Mouse (Mus musculus): ENCODE results near the gene Cyp26b1. TPM values are rescaled to one million over a fixed set of nuclear protein-coding genes. Genes with fewer than 3 reads are reported as not detected.

Gene Cyp26b1
- polyA plus RNA-seq, 1 experiment = 14.5 TPM

GRCm38 (mm10) chr6:84585686-84586300 is 7.9 kb downstream of the Cyp26b1 start:
- DNase-seq = no peak
- 1% methylated on average over 37 of the region's 37 CpGs for WGBS
- no peak overlapping the region for H3K27ac ChIP-seq (ENCODE audit: insufficient read depth, low read length)
- peaks cover 16% of the 10 kb centered on the region; the same call in 1 of the 2 replicates for H3K27me3 ChIP-seq (ENCODE audit: control insufficient read depth, insufficient read depth, low read length)
- H3K4me1 ChIP-seq (ENCODE audit: control insufficient read depth, insufficient read depth, low read length) = peaks cover 3% of the 10 kb centered on the region; the same call in 1 of the 2 replicates
- TF ChIP-seq CTCF (IDR thresholded peaks at IDR 0.05; ENCODE audit: borderline replicate concordance, insufficient read depth, low read depth, low read length) (no peak), POLR2A (IDR thresholded peaks at IDR 0.05; ENCODE audit: borderline replicate concordance, insufficient read depth, low read length) (no peak)
- no peak overlapping the region for H3K4me3 ChIP-seq (replicated peaks; ENCODE audit: insufficient read depth, low read depth, low read length)

GRCm38 (mm10) chr6:84584783-84585685 is 8.7 kb downstream of the Cyp26b1 start:
- no peak overlapping the region for H3K27ac ChIP-seq (ENCODE audit: insufficient read depth, low read length)
- TF ChIP-seq POLR2A (IDR thresholded peaks at IDR 0.05; ENCODE audit: borderline replicate concordance, insufficient read depth, low read length) = no peak
- no peak for TF ChIP-seq CTCF (IDR thresholded peaks at IDR 0.05; ENCODE audit: borderline replicate concordance, insufficient read depth, low read depth, low read length)
- peaks cover 3% of the 10 kb centered on the region; the same call in 1 of the 2 replicates for H3K4me1 ChIP-seq (ENCODE audit: control insufficient read depth, insufficient read depth, low read length)
- WGBS = under 1% methylated on average over 66 of the region's 66 CpGs
- DNase-seq = no peak
- no peak overlapping the region for H3K4me3 ChIP-seq (replicated peaks; ENCODE audit: insufficient read depth, low read depth, low read length)
- peaks cover 16% of the 10 kb centered on the region; the same call in 1 of the 2 replicates for H3K27me3 ChIP-seq (ENCODE audit: control insufficient read depth, insufficient read depth, low read length)

- no peak overlapping the region for H3K27ac ChIP-seq (ENCODE audit: insufficient read depth, low read length)
- H3K27me3 ChIP-seq (ENCODE audit: control insufficient read depth, insufficient read depth, low read length) = peaks cover 16% of the 10 kb centered on the region; the same call in 1 of the 2 replicates
- peaks cover 3% of the 10 kb centered on the region; the same call in 1 of the 2 replicates for H3K4me1 ChIP-seq (ENCODE audit: control insufficient read depth, insufficient read depth, low read length)
- 3% methylated on average over 48 of the region's 48 CpGs for WGBS
- TF ChIP-seq CTCF (IDR thresholded peaks at IDR 0.05; ENCODE audit: borderline replicate concordance, insufficient read depth, low read depth, low read length) (no peak), POLR2A (IDR thresholded peaks at IDR 0.05; ENCODE audit: borderline replicate concordance, insufficient read depth, low read length) (no peak)
- H3K4me3 ChIP-seq (replicated peaks; ENCODE audit: insufficient read depth, low read depth, low read length) = no peak overlapping the region
- DNase-seq = no peak
These were observed 9.6 kb downstream of the Cyp26b1 start for GRCm38 (mm10) chr6:84583841-84584782.

GRCm38 (mm10) chr6:84583371-84583770 is 10.3 kb downstream of the Cyp26b1 start:
- Histone ChIP-seq H3K27ac (ENCODE audit: insufficient read depth, low read length) (no peak overlapping the region), H3K4me1 (ENCODE audit: control insufficient read depth, insufficient read depth, low read length) (peaks cover 3% of the 10 kb centered on the region; the same call in 1 of the 2 replicates), H3K27me3 (ENCODE audit: control insufficient read depth, insufficient read depth, low read length) (peaks cover 14% of the 10 kb centered on the region; the same call in 1 of the 2 replicates), H3K4me3 (replicated peaks; ENCODE audit: insufficient read depth, low read depth, low read length) (no peak overlapping the region)
- no peak for DNase-seq
- no peak for TF ChIP-seq POLR2A (IDR thresholded peaks at IDR 0.05; ENCODE audit: borderline replicate concordance, insufficient read depth, low read length)
- no peak for TF ChIP-seq CTCF (IDR thresholded peaks at IDR 0.05; ENCODE audit: borderline replicate concordance, insufficient read depth, low read depth, low read length)
- WGBS = 4% methylated on average over 26 of the region's 26 CpGs

GRCm38 (mm10) chr6:84582826-84583225 is 10.9 kb downstream of the Cyp26b1 start:
- Histone ChIP-seq H3K4me1 (ENCODE audit: control insufficient read depth, insufficient read depth, low read length) (peaks cover 3% of the 10 kb centered on the region; the same call in 1 of the 2 replicates), H3K4me3 (replicated peaks; ENCODE audit: insufficient read depth, low read depth, low read length) (no peak overlapping the region), H3K27ac (ENCODE audit: insufficient read depth, low read length) (no peak overlapping the region), H3K27me3 (ENCODE audit: control insufficient read depth, insufficient read depth, low read length) (peaks cover 13% of the 10 kb centered on the region; the same call in 1 of the 2 replicates)
- 66% methylated on average over 5 of the region's 5 CpGs for WGBS
- DNase-seq = no peak
- TF ChIP-seq POLR2A (IDR thresholded peaks at IDR 0.05; ENCODE audit: borderline replicate concordance, insufficient read depth, low read length) (no peak), CTCF (IDR thresholded peaks at IDR 0.05; ENCODE audit: borderline replicate concordance, insufficient read depth, low read depth, low read length) (no peak)

GRCm38 (mm10) chr6:84581833-84582445 is 11.8 kb downstream of the Cyp26b1 start:
- Histone ChIP-seq H3K4me3 (replicated peaks; ENCODE audit: insufficient read depth, low read depth, low read length) (no peak overlapping the region), H3K27me3 (ENCODE audit: control insufficient read depth, insufficient read depth, low read length) (peaks cover 8% of the 10 kb centered on the region; the same call in 1 of the 2 replicates), H3K4me1 (ENCODE audit: control insufficient read depth, insufficient read depth, low read length) (peaks cover 3% of the 10 kb centered on the region; the same call in 1 of the 2 replicates), H3K27ac (ENCODE audit: insufficient read depth, low read length) (no peak overlapping the region)
- TF ChIP-seq POLR2A (IDR thresholded peaks at IDR 0.05; ENCODE audit: borderline replicate concordance, insufficient read depth, low read length) = no peak
- TF ChIP-seq CTCF (IDR thresholded peaks at IDR 0.05; ENCODE audit: borderline replicate concordance, insufficient read depth, low read depth, low read length) = no peak
- WGBS = 64% methylated on average over 9 of the region's 9 CpGs
- DNase-seq = no peak

Data from cerebellum, adult 2 months (tissue).